Mouse (Mus musculus) liver, postnatal 0 days (tissue): Measurements from ENCODE around the gene Patz1. TPM values are rescaled to one million over a fixed set of nuclear protein-coding genes. Genes with fewer than 3 reads are reported as not detected.

ENCODE experiments used
- ATAC-seq: fragments of 200-750 bp; cut with Nextera tagmentation; 2 replicates; pipeline ENCODE4 v1.8.0; 2017; ENCODE audit warnings: mild to moderate bottlenecking, moderate library complexity
- DNase-seq: peaks from one replicate; pipeline ENCODE4 v3.0.0-alpha.2; 2016
- H3K27ac ChIP-seq: fragments of 300-500 bp; sonication (generic); 2 replicates; pipeline ENCODE4 v1.5.1; 2014; ENCODE audit warnings: antibody characterized with exemption, moderate library complexity, mild to moderate bottlenecking, low read depth
- H3K27me3 ChIP-seq: fragments of 300-500 bp; sonication (generic); 2 replicates; pipeline ENCODE4 v1.6.1; 2014; ENCODE audit warnings: low read length, control low read depth, mixed read lengths; ENCODE audit not compliant: insufficient read depth
- H3K36me3 ChIP-seq: fragments of 300-500 bp; sonication (generic); replicated peaks from 2 replicates; pipeline ENCODE4 v1.6.1; 2014; ENCODE audit warnings: mild to moderate bottlenecking, control low read depth, low read length, moderate library complexity, mixed read lengths; ENCODE audit not compliant: insufficient read depth
- H3K4me1 ChIP-seq: fragments of 300-500 bp; sonication (generic); 2 replicates; pipeline ENCODE4 v1.6.1; 2014; ENCODE audit warnings: antibody characterized with exemption, mild to moderate bottlenecking, control low read depth; ENCODE audit not compliant: insufficient read depth
- H3K4me2 ChIP-seq: fragments of 300-500 bp; sonication (generic); 2 replicates; pipeline ENCODE4 v1.6.1; 2014; ENCODE audit warnings: low read depth, mild to moderate bottlenecking, low read length, moderate library complexity, mixed read lengths
- H3K4me3 ChIP-seq: fragments of 300-500 bp; sonication (generic); 2 replicates; pipeline ENCODE4 v1.5.1; 2014; ENCODE audit warnings: low read depth, low read length
- H3K9ac ChIP-seq: fragments of 300-500 bp; sonication (generic); replicated peaks from 2 replicates; pipeline ENCODE4 v1.6.1; 2014; ENCODE audit warnings: mild to moderate bottlenecking, moderate library complexity
- H3K9me3 ChIP-seq: fragments of 300-500 bp; sonication (generic); 2 replicates; pipeline ENCODE4 v1.6.1; 2016; ENCODE audit warnings: mild to moderate bottlenecking, control low read depth, low read length, mixed read lengths
- CTCF ChIP-seq: sonication (generic); IDR thresholded peaks from 2 replicates; pipeline ENCODE4 v1.5.1; 2016; ENCODE audit warnings: antibody characterized with exemption, low read depth
- EP300 ChIP-seq: IDR thresholded peaks from 2 replicates; pipeline ENCODE4 v1.6.1; 2016; ENCODE audit warnings: antibody characterized with exemption, low read depth, mild to moderate bottlenecking
- WGBS: fragments of 180-500 bp; shearing (Covaris S2); extraction: QIAGEN DNeasy Blood & Tissue Kit; methylation state at CpG from one replicate; pipeline ENCODE4 v1.1.7; 2014; ENCODE audit not compliant: insufficient replicate concordance; 5-methylcytosine and 5-hydroxymethylcytosine counted together
- polyA plus RNA-seq: library from polyadenylated mRNA; unstranded; fragments of >200 nt; fragmentation: Nextera tagmentation; extraction: Ambion mirVana; gene quantifications from 2 replicates; pipeline ENCODE4 v1.2.1, GENCODE M21; 2015

Gene Patz1
- polyA plus RNA-seq, 1 experiment from 2014 or later = 8.8 TPM

DNA sequence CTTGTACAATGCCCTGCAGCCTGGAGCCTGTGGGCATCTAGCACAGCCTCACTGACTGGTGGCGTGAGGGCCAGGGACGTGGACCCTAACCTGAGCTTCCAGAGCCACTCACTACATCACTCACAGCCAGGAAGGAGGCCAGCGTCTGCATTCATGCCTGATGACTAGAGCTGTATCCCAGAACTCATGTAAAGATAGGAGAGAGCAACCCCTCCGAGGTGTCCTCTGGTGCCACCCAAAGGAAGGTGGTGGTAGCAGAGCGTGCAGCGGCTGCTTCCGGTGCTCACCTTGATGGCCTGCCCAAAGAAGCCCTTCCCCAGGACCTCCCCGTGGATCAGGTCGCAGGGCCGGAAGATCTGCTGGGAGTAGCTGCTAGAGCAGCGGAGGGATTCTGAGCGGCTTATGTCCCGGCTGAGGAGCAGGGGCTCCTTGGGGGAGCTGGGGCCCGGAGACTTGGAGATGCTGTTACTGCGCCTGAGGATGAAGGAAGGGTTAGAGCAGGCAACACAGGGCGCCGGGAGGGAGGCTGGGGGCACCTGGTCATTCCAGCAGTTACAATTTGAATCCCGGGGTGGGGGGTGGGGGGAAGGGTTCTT, 64.4 kb downstream of the Patz1 start:
- H3K9me3 ChIP-seq = no peaks in the 10 kb centered on the region
- ATAC-seq (no peak), DNase-seq (no peak)
- H3K4me2 ChIP-seq = no peak overlapping the region
- H3K27ac ChIP-seq = no peak overlapping the region
- H3K36me3 ChIP-seq = peaks cover 39% of the 10 kb centered on the region
- H3K4me3 ChIP-seq = no peak overlapping the region
- H3K9ac ChIP-seq = no peak overlapping the region
- TF ChIP-seq EP300 = no peak
- TF ChIP-seq CTCF = peak; percentile 34
- H3K4me1 ChIP-seq = peaks cover 7% of the 10 kb centered on the region
- 70% methylated on average over 18 of the region's 18 CpGs for WGBS
- no peaks in the 10 kb centered on the region for H3K27me3 ChIP-seq

Other genes with a start within 250 kb of the Patz1 start
- gene Sfi1, start 95.4 kb upstream of the Patz1 start, polyA plus RNA-seq = 2.3 and 3.1 TPM in 2 replicates
- gene Eif4enif1, start 86.5 kb upstream of the Patz1 start, polyA plus RNA-seq = 12.6 and 14.9 TPM in 2 replicates
- gene Drg1, start 22.5 kb upstream of the Patz1 start, polyA plus RNA-seq = 83.1 and 84.7 TPM in 2 replicates
- gene Pik3ip1, start 41.5 kb downstream of the Patz1 start, polyA plus RNA-seq = 2.4 and 2.5 TPM in 2 replicates
- gene Limk2, start 120.3 kb downstream of the Patz1 start, polyA plus RNA-seq = 6.7 and 6.8 TPM in 2 replicates
- 9.7 and 10.3 TPM in 2 replicates for gene Rnf185, start 163.5 kb downstream of the Patz1 start, polyA plus RNA-seq
- gene Pla2g3, start 199.4 kb downstream of the Patz1 start, polyA plus RNA-seq = 0.07 TPM in 1 of 2 replicates, not detected in the other
- gene Inpp5j, start 215.9 kb downstream of the Patz1 start, polyA plus RNA-seq = 0.83 and 0.86 TPM in 2 replicates
- 9.9 and 11.7 TPM in 2 replicates for gene Selenom, start 225.8 kb downstream of the Patz1 start, polyA plus RNA-seq